Mouse (Mus musculus): ENCODE measurements around the gene Pkd1l1. TPM values are rescaled to one million over a fixed set of nuclear protein-coding genes. Genes with fewer than 3 reads are reported as not detected.

Gene Pkd1l1
- polyA plus RNA-seq, 1 experiment from 2014 or later: not detected

Other genes with a start within 250 kb of the Pkd1l1 start
- 22.0 and 22.6 TPM in 2 replicates for gene Hus1, start 37.9 kb upstream of the Pkd1l1 start, polyA plus RNA-seq (2014; fragmentation: Nextera tagmentation; extraction: Ambion mirVana)
- gene Gm11992, start 75.3 kb upstream of the Pkd1l1 start, polyA plus RNA-seq (2014; fragmentation: Nextera tagmentation; extraction: Ambion mirVana): 0.44 and 0.77 TPM in 2 replicates
- gene Sun3, start 75.7 kb upstream of the Pkd1l1 start, polyA plus RNA-seq (2014; fragmentation: Nextera tagmentation; extraction: Ambion mirVana): 0.22 TPM in 1 of 2 replicates, not detected in the other
- 7.5 and 8.3 TPM in 2 replicates for gene Upp1, start 144.8 kb upstream of the Pkd1l1 start, polyA plus RNA-seq (2014; fragmentation: Nextera tagmentation; extraction: Ambion mirVana)
- 0.03 TPM in 1 of 2 replicates, not detected in the other for gene Abca13, start 218.7 kb upstream of the Pkd1l1 start, polyA plus RNA-seq (2014; fragmentation: Nextera tagmentation; extraction: Ambion mirVana)

Data from midbrain, embryonic 11.5 days (tissue).